Mouse (Mus musculus): ENCODE measurements around the gene Anxa7.

The Anxa7 gene

GRCm38 (mm10) chr14:20479291-20480194, at the start of gene Anxa7:
Anxa7 (minus strand) TSS chr14:20480133.
- peak; percentile 81 for DNase-seq (ENCODE audit: low read depth)

DNA sequence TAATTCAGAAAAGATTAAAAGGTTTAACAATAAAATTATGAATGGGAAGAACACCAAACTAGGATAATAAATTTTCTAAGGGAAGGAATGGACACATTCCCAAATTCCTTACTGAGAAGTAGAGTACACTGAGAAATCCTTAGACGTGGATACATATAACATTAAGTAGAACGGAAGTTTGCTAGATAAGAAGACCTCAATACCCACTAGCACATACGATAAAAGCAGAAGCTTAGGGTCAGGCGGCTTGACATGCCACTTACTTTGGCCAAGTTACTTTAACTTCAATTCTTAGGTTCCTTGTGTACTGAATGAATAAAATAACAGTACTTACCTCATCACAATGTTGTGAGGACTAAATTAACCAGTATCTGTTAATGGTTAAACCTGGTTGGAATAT, 49.7 kb upstream of the Anxa7 start:
- DNase-seq (ENCODE audit: low read depth): no peak

- DNase-seq (ENCODE audit: low read depth): no peak
Measured at GRCm38 (mm10) chr14:20520179-20520578, 40.2 kb upstream of the Anxa7 start.

- no peak for DNase-seq (ENCODE audit: low read depth)
Measured at GRCm38 (mm10) chr14:20508424-20508823, 28.5 kb upstream of the Anxa7 start.

DNA sequence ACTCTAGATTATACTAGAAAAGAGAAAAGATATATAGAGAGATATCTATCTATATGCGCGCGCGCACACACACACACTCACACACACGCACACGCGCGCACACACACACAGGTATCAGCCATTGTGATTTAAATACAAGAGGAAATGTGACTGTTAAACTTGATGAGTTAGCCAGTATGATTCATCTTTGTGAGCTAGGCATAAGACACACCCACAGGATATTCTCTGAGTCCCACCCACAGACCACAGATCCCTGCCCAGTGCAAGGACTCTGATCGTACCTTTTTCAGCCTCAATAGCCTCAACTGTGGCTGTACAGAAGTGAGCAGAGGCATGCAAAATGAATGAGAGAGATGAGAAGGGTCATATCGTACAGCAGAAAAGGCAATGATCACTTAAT, 23.0 kb upstream of the Anxa7 start:
- DNase-seq (ENCODE audit: low read depth): peak; percentile 50

- DNase-seq (ENCODE audit: low read depth): no peak
Measured at GRCm38 (mm10) chr14:20499982-20500381, 20.0 kb upstream of the Anxa7 start.

DNA sequence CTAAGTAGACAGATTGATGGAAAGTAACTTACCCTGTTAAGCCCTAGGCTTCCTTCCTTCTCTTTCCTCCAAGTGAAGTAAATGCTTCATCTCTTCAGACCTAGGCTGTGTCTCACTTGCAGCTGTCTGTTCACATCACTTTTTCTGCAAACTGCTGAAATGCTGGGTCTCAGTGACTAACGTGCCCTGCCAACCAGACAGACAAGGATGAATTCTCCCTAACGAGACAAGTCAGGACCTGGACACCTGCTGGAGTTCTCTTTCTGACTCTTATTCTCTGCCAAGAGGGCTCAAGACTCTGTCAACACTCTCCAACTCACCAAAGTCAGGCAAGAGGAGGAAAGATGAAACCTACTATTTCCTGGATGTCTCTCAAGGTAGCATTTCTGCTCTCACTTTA, 16.7 kb upstream of the Anxa7 start, which contains the start of gene Mss51:
TSS of gene Mss51 (minus strand) at position 299 of the 400 bp plus-strand sequence.
- no peak for DNase-seq (ENCODE audit: low read depth)

GRCm38 (mm10) chr14:20486031-20486430, 6.1 kb upstream of the Anxa7 start:
- no peak for DNase-seq (ENCODE audit: low read depth)

DNA sequence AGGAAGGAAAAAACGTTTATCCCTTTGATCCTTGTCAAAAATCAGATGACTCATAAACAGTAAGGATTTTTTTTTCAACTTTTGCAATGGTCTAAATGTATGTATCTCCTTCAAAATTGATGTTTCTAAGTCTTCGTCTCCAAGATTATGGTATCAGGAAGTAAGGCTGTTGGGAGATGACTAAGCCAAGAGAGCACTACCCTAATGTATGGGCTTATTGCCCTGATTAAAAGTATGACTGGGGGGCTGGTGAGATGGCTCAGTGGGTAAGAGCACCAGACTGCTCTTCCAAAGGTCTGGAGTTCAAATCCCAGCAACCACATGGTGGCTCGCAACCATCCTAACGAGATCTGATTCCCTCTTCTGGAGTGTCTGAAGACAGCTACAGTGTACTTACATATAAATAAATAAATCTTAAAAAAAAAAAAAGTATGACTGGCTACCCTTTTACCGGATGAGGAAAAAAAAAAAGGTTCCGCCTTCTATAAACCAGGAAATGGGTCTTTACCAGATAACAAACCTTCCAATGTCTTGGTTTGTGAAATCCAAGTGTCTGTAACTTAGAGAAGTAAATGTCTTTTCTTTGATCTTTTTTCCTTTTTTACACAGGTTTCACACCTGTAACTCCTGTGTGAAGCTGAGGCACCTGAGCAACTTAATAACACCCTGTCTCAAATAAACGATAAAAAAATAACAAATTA, 2.3 kb upstream of the Anxa7 start:
- no peak for DNase-seq (ENCODE audit: low read depth)

DNA sequence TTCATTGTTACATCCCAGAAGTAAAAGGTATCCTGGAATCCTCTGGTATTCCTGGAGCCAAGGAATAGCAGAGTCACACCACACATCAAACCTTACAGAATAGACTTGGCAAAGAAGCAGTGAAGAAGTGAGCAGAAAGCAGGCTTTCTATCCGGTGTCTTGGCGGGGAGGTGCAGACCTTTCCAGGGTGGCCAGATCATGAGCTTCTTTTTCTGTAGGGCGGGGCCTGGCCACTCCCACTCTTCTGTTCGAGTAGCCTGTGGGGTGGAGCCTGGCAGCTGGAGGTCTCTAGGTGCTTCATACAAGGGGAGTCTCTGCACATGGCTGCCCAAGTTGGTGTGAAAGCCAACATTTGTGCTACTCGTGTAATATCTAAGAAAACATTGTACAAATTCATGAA, 1.3 kb upstream of the Anxa7 start:
- DNase-seq (ENCODE audit: low read depth): peak; percentile 32

DNA sequence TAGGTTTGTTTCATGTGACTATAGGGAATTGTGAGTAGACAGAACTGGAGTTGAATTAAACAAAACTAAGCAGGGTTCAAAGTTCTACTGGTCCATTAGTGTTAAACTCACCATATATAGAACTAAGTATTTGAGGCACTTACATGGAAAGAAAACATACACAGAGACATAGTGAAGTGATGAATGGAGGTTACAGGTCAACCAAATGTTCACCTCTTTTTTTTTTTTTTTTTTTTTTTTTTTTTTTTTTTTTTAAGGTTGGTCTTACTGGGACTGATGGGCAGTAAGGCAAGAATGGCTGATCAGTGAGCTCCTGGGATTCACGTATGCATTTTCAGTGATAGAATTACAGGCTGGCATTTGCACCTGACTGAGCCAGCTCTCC, 254 bp upstream of the Anxa7 start:
- DNase-seq (ENCODE audit: low read depth): no peak

DNA sequence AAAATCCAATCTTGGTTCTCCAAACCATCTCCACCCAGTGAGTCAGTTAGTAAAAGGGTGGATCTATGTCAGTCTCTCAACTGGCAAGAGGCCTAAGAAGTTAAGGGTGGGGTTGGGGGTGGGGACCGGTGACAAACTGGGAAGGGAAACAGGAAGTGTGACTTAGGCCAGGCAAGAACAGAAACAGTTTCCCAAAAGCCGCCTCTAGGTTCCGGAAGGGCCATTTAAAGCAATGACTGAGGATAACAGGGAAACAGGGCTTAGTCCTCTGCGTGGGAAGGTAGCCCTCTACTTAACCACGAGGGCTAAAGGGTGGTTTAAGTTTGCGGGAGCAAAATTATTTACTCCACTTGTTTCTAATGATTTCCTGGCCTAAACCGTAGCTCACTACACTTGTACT, 1.1 kb downstream of the Anxa7 start:
- DNase-seq (ENCODE audit: low read depth): peak; percentile 24

- no peak for DNase-seq (ENCODE audit: low read depth)
Measured at GRCm38 (mm10) chr14:20478385-20478784, 1.5 kb downstream of the Anxa7 start.

GRCm38 (mm10) chr14:20477261-20478025, 2.5 kb downstream of the Anxa7 start:
- DNase-seq (ENCODE audit: low read depth): no peak

DNA sequence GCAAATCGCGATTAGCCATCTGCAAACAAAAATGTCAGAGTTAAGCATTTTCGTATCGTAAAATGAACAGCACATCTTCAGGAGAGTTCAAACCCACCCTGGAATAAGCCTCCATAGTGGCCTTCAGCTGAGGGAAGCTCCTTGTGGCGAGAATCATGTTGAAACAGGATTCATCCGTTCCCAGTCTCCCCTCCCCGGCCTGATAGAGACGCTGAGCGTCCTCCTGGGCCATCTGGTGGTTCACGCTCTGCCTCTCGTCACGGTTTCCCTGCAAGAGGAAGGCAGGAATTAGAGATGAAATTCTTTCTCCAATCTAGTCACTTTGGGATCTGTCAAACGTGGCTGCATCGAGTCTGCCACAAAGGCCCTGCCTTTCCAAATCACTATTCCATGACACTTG, 19.7 kb downstream of the Anxa7 start:
- no peak for DNase-seq (ENCODE audit: low read depth)

GRCm38 (mm10) chr14:20458378-20458777, 21.6 kb downstream of the Anxa7 start:
- no peak for DNase-seq (ENCODE audit: low read depth)

DNA sequence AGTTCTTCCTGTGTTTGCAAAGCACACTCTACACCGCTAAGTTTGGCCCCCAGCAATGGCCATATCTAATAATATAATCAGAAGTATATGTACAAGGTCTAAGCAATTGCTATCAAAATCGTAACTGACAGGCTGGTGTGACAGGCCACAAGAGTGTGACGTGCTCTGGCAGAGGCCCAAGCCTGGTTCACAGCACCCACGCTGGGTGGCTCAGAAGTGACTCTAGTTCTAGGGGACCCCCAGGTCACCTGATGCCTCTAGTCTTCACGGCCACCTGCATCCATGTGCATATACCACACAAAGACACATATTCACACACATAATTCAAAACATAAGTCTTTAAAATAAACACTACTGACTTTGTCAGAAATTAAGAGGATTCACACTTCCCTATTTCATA, 27.0 kb downstream of the Anxa7 start:
- DNase-seq (ENCODE audit: low read depth): no peak

GRCm38 (mm10) chr14:20451765-20452331, 28.1 kb downstream of the Anxa7 start, which contains the start of gene Cfap70:
Cfap70 (minus strand) TSS chr14:20452226.
- DNase-seq (ENCODE audit: low read depth): peak; percentile 75

DNA sequence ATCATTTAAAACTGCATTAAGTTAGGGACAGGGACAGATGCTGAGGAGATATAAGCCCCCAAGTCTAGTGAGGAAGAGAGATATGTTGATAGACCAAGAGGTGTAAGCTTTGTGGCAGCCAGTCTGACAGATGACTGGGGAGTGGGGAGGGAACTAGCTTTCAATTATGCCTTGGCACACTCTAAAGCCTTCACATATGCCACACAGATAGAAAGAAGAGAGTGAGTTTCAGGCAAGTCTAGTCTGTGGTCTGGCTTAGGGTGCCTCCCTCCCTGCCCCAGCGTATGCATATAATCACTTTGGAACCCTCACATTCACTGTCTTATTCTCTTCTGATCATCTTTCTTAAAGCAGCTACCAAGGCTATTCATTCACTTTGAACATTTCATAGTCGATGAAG, 28.6 kb downstream of the Anxa7 start:
- DNase-seq (ENCODE audit: low read depth): no peak

- no peak for DNase-seq (ENCODE audit: low read depth)
Measured at GRCm38 (mm10) chr14:20447209-20447608, 32.7 kb downstream of the Anxa7 start.

- DNase-seq (ENCODE audit: low read depth): no peak
Measured at GRCm38 (mm10) chr14:20442252-20442651, 37.7 kb downstream of the Anxa7 start.

- no peak for DNase-seq (ENCODE audit: low read depth)
Measured at GRCm38 (mm10) chr14:20436976-20437375, 43.0 kb downstream of the Anxa7 start.

Measured in naive thymus-derived CD4-positive, alpha-beta T cell, adult 2 months (primary cell).